Mouse (Mus musculus) liver, postnatal 0 days (tissue): Measurements from ENCODE around the gene Them4.

ENCODE experiments used
- CTCF ChIP-seq: sonication (generic); IDR thresholded peaks from 2 replicates; pipeline ENCODE4 v1.5.1; 2016; ENCODE audit warnings: antibody characterized with exemption, low read depth
- EP300 ChIP-seq: IDR thresholded peaks from 2 replicates; pipeline ENCODE4 v1.6.1; 2016; ENCODE audit warnings: antibody characterized with exemption, low read depth, mild to moderate bottlenecking

DNA sequence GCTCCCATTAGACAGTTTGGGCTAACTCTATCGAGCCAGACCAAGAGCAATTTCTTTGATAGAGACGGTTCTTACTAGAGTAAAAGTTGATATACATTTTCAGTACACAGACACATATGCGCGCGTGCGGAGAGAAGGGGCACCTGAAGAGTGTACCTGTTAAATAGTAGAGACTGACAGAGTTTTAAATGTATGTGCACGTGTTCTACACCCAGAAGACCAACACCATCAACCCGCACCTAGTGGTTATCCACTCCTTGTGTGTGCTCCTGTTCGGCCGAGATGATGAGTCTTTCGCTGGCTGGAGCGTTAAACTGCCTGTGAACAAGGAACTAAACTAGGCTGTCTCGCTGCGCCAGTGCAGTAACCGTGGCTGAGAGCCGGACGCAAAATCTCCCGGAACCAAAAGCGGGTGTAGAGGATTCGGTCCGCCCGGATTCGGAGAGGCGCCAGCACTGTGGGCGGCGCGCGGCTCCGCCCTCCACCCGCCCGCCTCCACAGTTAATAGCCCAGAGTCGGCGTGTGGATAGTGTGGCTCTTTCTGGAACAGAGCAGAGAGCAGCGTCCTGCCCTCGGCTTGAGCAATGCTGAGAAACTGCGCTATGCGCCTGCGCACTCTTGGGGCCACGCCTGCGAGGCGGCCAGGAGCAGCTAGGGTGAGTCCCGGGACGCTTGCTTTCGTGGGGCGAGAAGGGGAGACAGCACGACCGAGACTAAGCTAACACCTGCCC is at the start of gene Them4:
- TF ChIP-seq CTCF (0 out of 2 replicates have a peak, but pooled peaks have one; percentile 9), EP300 (no peak; the same call in 1 of the 2 replicates)
